In genomic region chr6:52225612-52226568, GRCm38 (mm10) we compare ENCODE assay signal across 9 mouse cellular contexts. TPM values are rescaled to one million over a fixed set of nuclear protein-coding genes. Genes with fewer than 3 reads are reported as not detected.
DNase-seq lines count a peak whose midpoint lies in the region; ATAC-seq lines count a peak whose summit lies in the region.
"Had no signal": no experiment of that assay in that cellular context is flagged by ENCODE, and none has a peak within 500 bp of the region (broad histone marks: within the 10 kb centered on the region; RNA-seq: fewer than 3 reads in every experiment).

No protein-coding gene starts in this region.

- no peak for ATAC-seq in hindbrain, embryonic 12.5 days (ENCODE audit: low FRiP score)
- no peak for ATAC-seq in hindbrain, embryonic 14.5 days (ENCODE audit: low FRiP score)
- peak; percentile 79 for ATAC-seq in neural tube, embryonic 15.5 days (ENCODE audit: low FRiP score)

- H3K4me2 ChIP-seq in hindbrain, embryonic 12.5 days (replicated peaks): no peak overlapping the region
- H3K4me2 ChIP-seq in hindbrain, embryonic 14.5 days (replicated peaks): no peak overlapping the region
- H3K4me2 ChIP-seq in neural tube, embryonic 15.5 days: peak overlapping the region; percentile 85

- H3K4me1 ChIP-seq in hindbrain, embryonic 12.5 days: peaks cover 12% of the 10 kb centered on the region; the same call in 1 of the 2 replicates
- H3K4me1 ChIP-seq in hindbrain, embryonic 14.5 days (replicated peaks; ENCODE audit: control insufficient read depth, insufficient read depth, low read length): 0 out of 2 replicates have a peak, but pooled peaks cover 4% of the 10 kb centered on the region
- peaks cover 35% of the 10 kb centered on the region for H3K4me1 ChIP-seq in neural tube, embryonic 15.5 days

- peak overlapping the region; percentile 8 for H3K4me3 ChIP-seq in hindbrain, embryonic 12.5 days
- H3K4me3 ChIP-seq in hindbrain, embryonic 14.5 days (replicated peaks; ENCODE audit: low read length): no peak overlapping the region
- H3K4me3 ChIP-seq in neural tube, embryonic 15.5 days (replicated peaks): peak overlapping the region; percentile 65

- H3K27me3 ChIP-seq in hindbrain, embryonic 12.5 days: peaks cover 97% of the 10 kb centered on the region
- peaks cover 99% of the 10 kb centered on the region for H3K27me3 ChIP-seq in hindbrain, embryonic 14.5 days (ENCODE audit: control insufficient read depth, insufficient read depth, low read length)
- no peaks in the 10 kb centered on the region for H3K27me3 ChIP-seq in neural tube, embryonic 15.5 days (replicated peaks)

- 1% methylated on average over 69 of the region's 69 CpGs for WGBS in hindbrain, embryonic 12.5 days
- 3% methylated on average over 66 of the region's 69 CpGs for WGBS in hindbrain, embryonic 14.5 days
- under 1% methylated on average over 69 of the region's 69 CpGs for WGBS in neural tube, embryonic 15.5 days

- DNase-seq in hindbrain, embryonic 14.5 days (ENCODE audit: low spot score): no peak
- peak; percentile 82 for DNase-seq in embryo, embryonic 10.5 days (ENCODE audit: low spot score)
- peak; percentile 96 for DNase-seq in kidney, postnatal 10 days
- DNase-seq in adipocyte (ENCODE audit: low spot score): no peak
- DNase-seq in frontal cortex, adult 2 months (ENCODE audit: extremely low spot score in 1 of 2, low spot score in 1 of 2): no peak
- DNase-seq in heart, postnatal 4 days: no peak

- H3K27ac ChIP-seq in hindbrain, embryonic 12.5 days: no peak overlapping the region
- no peak overlapping the region for H3K27ac ChIP-seq in hindbrain, embryonic 14.5 days
- peak overlapping the region; percentile 100 for H3K27ac ChIP-seq in neural tube, embryonic 15.5 days (replicated peaks)
- H3K27ac ChIP-seq: macrophage had no signal

- H3K9ac ChIP-seq in hindbrain, embryonic 12.5 days: no peak overlapping the region
- no peak overlapping the region for H3K9ac ChIP-seq in hindbrain, embryonic 14.5 days
- peak overlapping the region; percentile 84 for H3K9ac ChIP-seq in neural tube, embryonic 15.5 days (replicated peaks)

- H3K36me3 ChIP-seq in hindbrain, embryonic 12.5 days: no peaks in the 10 kb centered on the region
- H3K36me3 ChIP-seq in hindbrain, embryonic 14.5 days (replicated peaks; ENCODE audit: control insufficient read depth, insufficient read depth): no peaks in the 10 kb centered on the region
- H3K36me3 ChIP-seq in neural tube, embryonic 15.5 days: no peaks in the 10 kb centered on the region

- no peaks in the 10 kb centered on the region for H3K9me3 ChIP-seq in hindbrain, embryonic 12.5 days (replicated peaks)
- no peaks in the 10 kb centered on the region for H3K9me3 ChIP-seq in hindbrain, embryonic 14.5 days (ENCODE audit: control insufficient read depth, low read length)
- H3K9me3 ChIP-seq in neural tube, embryonic 15.5 days (replicated peaks): no peaks in the 10 kb centered on the region

RNA-seq across cellular contexts. Expression of gene Hoxa7, which starts 4.2 kb away (rescaled TPM):
- polyA plus RNA-seq in hindbrain, embryonic 12.5 days (2016; fragmentation: Nextera tagmentation; extraction: Ambion mirVana): 0.79 and 1.0 TPM in 2 replicates
- 18.7 and 25.2 TPM in 2 replicates for polyA plus RNA-seq in hindbrain, embryonic 14.5 days (2014; fragmentation: Nextera tagmentation; extraction: Ambion mirVana)
- 86.8 and 109 TPM in 2 replicates for polyA plus RNA-seq in neural tube, embryonic 15.5 days (2015; fragmentation: Nextera tagmentation; extraction: Ambion mirVana)
- 0.17 TPM in 1 of 2 replicates, not detected in the other for polyA plus RNA-seq in frontal cortex, adult 2 months (2012; rRNA removed)
- under 1 TPM in 1 of 2 experiments, not detected in 1; 0.20 TPM for total RNA-seq in heart, postnatal 4 days (2021)

RNA-seq across cellular contexts. Expression of gene Hoxa9, which starts 5.0 kb away (rescaled TPM):
- 0.12 TPM in 1 of 2 replicates, not detected in the other for polyA plus RNA-seq in hindbrain, embryonic 12.5 days (2016; fragmentation: Nextera tagmentation; extraction: Ambion mirVana)
- 1.5 and 2.0 TPM in 2 replicates for polyA plus RNA-seq in hindbrain, embryonic 14.5 days (2014; fragmentation: Nextera tagmentation; extraction: Ambion mirVana)
- 64.3 and 77.5 TPM in 2 replicates for polyA plus RNA-seq in neural tube, embryonic 15.5 days (2015; fragmentation: Nextera tagmentation; extraction: Ambion mirVana)
- not detected in 2 replicates for polyA plus RNA-seq in frontal cortex, adult 2 months (2012; rRNA removed)
- total RNA-seq in heart, postnatal 4 days (2021): not detected

RNA-seq across cellular contexts. Expression of gene Gm28308, which starts 12.8 kb away (rescaled TPM):
- not detected in 2 replicates for polyA plus RNA-seq in hindbrain, embryonic 12.5 days (2016; fragmentation: Nextera tagmentation; extraction: Ambion mirVana)
- not detected in 2 replicates for polyA plus RNA-seq in hindbrain, embryonic 14.5 days (2014; fragmentation: Nextera tagmentation; extraction: Ambion mirVana)
- not detected in 2 replicates for polyA plus RNA-seq in neural tube, embryonic 15.5 days (2015; fragmentation: Nextera tagmentation; extraction: Ambion mirVana)
- not detected in 2 replicates for polyA plus RNA-seq in frontal cortex, adult 2 months (2012; rRNA removed)
- not detected for total RNA-seq in heart, postnatal 4 days (2021)
- polyA plus RNA-seq: macrophage had no signal

RNA-seq across cellular contexts. Expression of gene Hoxa3, which starts 12.8 kb away (rescaled TPM):
- 13.7 and 19.5 TPM in 2 replicates for polyA plus RNA-seq in hindbrain, embryonic 12.5 days (2016; fragmentation: Nextera tagmentation; extraction: Ambion mirVana)
- polyA plus RNA-seq in hindbrain, embryonic 14.5 days (2014; fragmentation: Nextera tagmentation; extraction: Ambion mirVana): 21.7 and 24.9 TPM in 2 replicates
- polyA plus RNA-seq in neural tube, embryonic 15.5 days (2015; fragmentation: Nextera tagmentation; extraction: Ambion mirVana): 10.7 and 14.6 TPM in 2 replicates
- not detected in 2 replicates for polyA plus RNA-seq in frontal cortex, adult 2 months (2012; rRNA removed)
- total RNA-seq in heart, postnatal 4 days (2021): 1 to 10 TPM; 1.4 TPM

RNA-seq across cellular contexts. Expression of gene Hoxa10, which starts 14.8 kb away (rescaled TPM):
- polyA plus RNA-seq in hindbrain, embryonic 12.5 days (2016; fragmentation: Nextera tagmentation; extraction: Ambion mirVana): not detected in 2 replicates
- 0.37 TPM in 1 of 2 replicates, not detected in the other for polyA plus RNA-seq in hindbrain, embryonic 14.5 days (2014; fragmentation: Nextera tagmentation; extraction: Ambion mirVana)
- 48.9 and 69.7 TPM in 2 replicates for polyA plus RNA-seq in neural tube, embryonic 15.5 days (2015; fragmentation: Nextera tagmentation; extraction: Ambion mirVana)
- 0.27 TPM in 1 of 2 replicates, not detected in the other for polyA plus RNA-seq in frontal cortex, adult 2 months (2012; rRNA removed)
- total RNA-seq in heart, postnatal 4 days (2021): not detected
- polyA plus RNA-seq: macrophage had no signal

Comparison
In these comparisons a context has a peak if more than half of its experiments do, and no peak if none do; other contexts are left out.
1. DNase-seq: peak in embryo, embryonic 10.5 days (single experiment) and kidney, postnatal 10 days (single experiment); none in hindbrain, embryonic 14.5 days (single experiment), adipocyte (single experiment), frontal cortex, adult 2 months (0 of 2) and heart, postnatal 4 days (single experiment).
2. RNA of gene Hoxa9, which starts 5.0 kb away (polyA plus RNA-seq): 64.3 to 77.5 TPM in neural tube, embryonic 15.5 days; 1.5 to 2.0 TPM in hindbrain, embryonic 14.5 days, 0.12 TPM in hindbrain, embryonic 12.5 days and not detected in frontal cortex, adult 2 months; every median in the first group is over 10 times any median in the second.